Mouse (Mus musculus) cerebellum, adult 2 months (tissue): ENCODE results near the gene Plekhg6. TPM values are rescaled to one million over a fixed set of nuclear protein-coding genes. Genes with fewer than 3 reads are reported as not detected.

Experiments
- DNase-seq, 2 experiments: peaks; one replicate each; pipeline ENCODE4 v3.0.0; 2021
- H3K27ac ChIP-seq: fragments of 200-500 bp; 2 replicates; pipeline ENCODE4 v1.5.1; 2012; ENCODE audit warnings: low read length, control low read depth, inconsistent platforms; ENCODE audit not compliant: insufficient read depth
- H3K27me3 ChIP-seq: fragments of 200-500 bp; 2 replicates; pipeline ENCODE4 v1.6.1; 2012; ENCODE audit warnings: inconsistent platforms, mild to moderate bottlenecking, low read length, moderate library complexity; ENCODE audit not compliant: control insufficient read depth, insufficient read depth
- H3K4me1 ChIP-seq: fragments of 200-500 bp; 2 replicates; pipeline ENCODE4 v1.6.1; 2011; ENCODE audit warnings: low read length; ENCODE audit not compliant: control insufficient read depth, insufficient read depth
- H3K4me3 ChIP-seq: fragments of 200-500 bp; replicated peaks from 2 replicates; pipeline ENCODE3; 2011; ENCODE audit warnings: mild to moderate bottlenecking, low read depth, low read length, control low read depth; ENCODE audit not compliant: insufficient read depth
- CTCF ChIP-seq: fragments of 200-500 bp; IDR thresholded peaks from 2 replicates; pipeline ENCODE4 v1.5.1; 2011; ENCODE audit warnings: low read depth, mild to moderate bottlenecking, control low read depth, low read length, moderate library complexity, borderline replicate concordance; ENCODE audit not compliant: insufficient read depth
- POLR2A ChIP-seq: fragments of 200-500 bp; IDR thresholded peaks from 2 replicates; pipeline ENCODE4 v1.6.1; 2011; ENCODE audit warnings: low read length, control low read depth, borderline replicate concordance; ENCODE audit not compliant: insufficient read depth
- WGBS: fragments of 180-500 bp; shearing (Covaris S2); methylation state at CpG from one replicate; pipeline ENCODE4 v1.1.7; 2018; 5-methylcytosine and 5-hydroxymethylcytosine counted together
- polyA plus RNA-seq: library from polyadenylated mRNA; depleted of rRNA; stranded (reverse); fragments of >200 nt; gene quantifications from 2 replicates; pipeline ENCODE4 v1.2.3, GENCODE M21; 2012

Plekhg6 gene
- polyA plus RNA-seq, 1 experiment = 0.10 TPM

GRCm38 (mm10) chr6:125407657-125408056 is 27.1 kb upstream of the Plekhg6 start:
- 92% methylated on average over 10 of the region's 10 CpGs for WGBS
- TF ChIP-seq POLR2A = no peak
- TF ChIP-seq CTCF = no peak
- H3K27me3 ChIP-seq = no peaks in the 10 kb centered on the region
- no peak overlapping the region for H3K4me3 ChIP-seq
- H3K4me1 ChIP-seq = no peaks in the 10 kb centered on the region
- no peak for DNase-seq
- no peak overlapping the region for H3K27ac ChIP-seq

GRCm38 (mm10) chr6:125407224-125407623 is 26.6 kb upstream of the Plekhg6 start:
- DNase-seq = no peak
- Histone ChIP-seq H3K27me3 (no peaks in the 10 kb centered on the region), H3K4me3 (no peak overlapping the region), H3K27ac (no peak overlapping the region), H3K4me1 (no peaks in the 10 kb centered on the region)
- WGBS = 87% methylated on average over 7 of the region's 7 CpGs
- TF ChIP-seq POLR2A (no peak), CTCF (no peak)

- no peak for DNase-seq
- no peaks in the 10 kb centered on the region for H3K27me3 ChIP-seq
- H3K4me3 ChIP-seq = no peak overlapping the region
- WGBS = 74% methylated on average over 14 of the region's 14 CpGs
- no peak overlapping the region for H3K27ac ChIP-seq
- H3K4me1 ChIP-seq = no peaks in the 10 kb centered on the region
- no peak for TF ChIP-seq CTCF
- no peak for TF ChIP-seq POLR2A
Observed at GRCm38 (mm10) chr6:125405461-125406382, 25.1 kb upstream of the Plekhg6 start.

GRCm38 (mm10) chr6:125389853-125390252 is 9.3 kb upstream of the Plekhg6 start:
- Histone ChIP-seq H3K4me3 (no peak overlapping the region), H3K27me3 (no peaks in the 10 kb centered on the region), H3K27ac (no peak overlapping the region), H3K4me1 (no peaks in the 10 kb centered on the region)
- TF ChIP-seq POLR2A = no peak
- WGBS = 79% methylated on average over 5 of the region's 5 CpGs
- no peak for DNase-seq

- Histone ChIP-seq H3K4me3 (no peak overlapping the region), H3K27ac (no peak overlapping the region), H3K4me1 (no peaks in the 10 kb centered on the region), H3K27me3 (no peaks in the 10 kb centered on the region; the same call in 1 of the 2 replicates)
- no peak for TF ChIP-seq CTCF
- no peak for TF ChIP-seq POLR2A
- no peak for DNase-seq
- 82% methylated on average over 6 of the region's 6 CpGs for WGBS
Observed at GRCm38 (mm10) chr6:125386080-125386479, 5.5 kb upstream of the Plekhg6 start.

GRCm38 (mm10) chr6:125385066-125385974 is 4.7 kb upstream of the Plekhg6 start:
- TF ChIP-seq POLR2A (no peak), CTCF (0 out of 2 replicates have a peak, but pooled peaks have one; percentile 23)
- WGBS = 68% methylated on average over 11 of the region's 11 CpGs
- H3K4me1 ChIP-seq = no peaks in the 10 kb centered on the region
- no peak overlapping the region for H3K27ac ChIP-seq
- no peaks in the 10 kb centered on the region; the same call in 1 of the 2 replicates for H3K27me3 ChIP-seq
- no peak overlapping the region for H3K4me3 ChIP-seq
- no peak for DNase-seq

GRCm38 (mm10) chr6:125382024-125382423 is 1.4 kb upstream of the Plekhg6 start:
- 65% methylated on average over 2 of the region's 2 CpGs for WGBS
- H3K27me3 ChIP-seq = peaks cover 1% of the 10 kb centered on the region; the same call in 1 of the 2 replicates

More at GRCm38 (mm10) chr6:125382024-125382423, 1.4 kb upstream of the Plekhg6 start:
- Histone ChIP-seq H3K4me1 (no peaks in the 10 kb centered on the region), H3K4me3 (no peak overlapping the region), H3K27ac (no peak overlapping the region)
- TF ChIP-seq POLR2A = no peak
- TF ChIP-seq CTCF = no peak
- no peak for DNase-seq
